Mouse (Mus musculus): Measurements from ENCODE around the gene Wbp2nl.

DNA sequence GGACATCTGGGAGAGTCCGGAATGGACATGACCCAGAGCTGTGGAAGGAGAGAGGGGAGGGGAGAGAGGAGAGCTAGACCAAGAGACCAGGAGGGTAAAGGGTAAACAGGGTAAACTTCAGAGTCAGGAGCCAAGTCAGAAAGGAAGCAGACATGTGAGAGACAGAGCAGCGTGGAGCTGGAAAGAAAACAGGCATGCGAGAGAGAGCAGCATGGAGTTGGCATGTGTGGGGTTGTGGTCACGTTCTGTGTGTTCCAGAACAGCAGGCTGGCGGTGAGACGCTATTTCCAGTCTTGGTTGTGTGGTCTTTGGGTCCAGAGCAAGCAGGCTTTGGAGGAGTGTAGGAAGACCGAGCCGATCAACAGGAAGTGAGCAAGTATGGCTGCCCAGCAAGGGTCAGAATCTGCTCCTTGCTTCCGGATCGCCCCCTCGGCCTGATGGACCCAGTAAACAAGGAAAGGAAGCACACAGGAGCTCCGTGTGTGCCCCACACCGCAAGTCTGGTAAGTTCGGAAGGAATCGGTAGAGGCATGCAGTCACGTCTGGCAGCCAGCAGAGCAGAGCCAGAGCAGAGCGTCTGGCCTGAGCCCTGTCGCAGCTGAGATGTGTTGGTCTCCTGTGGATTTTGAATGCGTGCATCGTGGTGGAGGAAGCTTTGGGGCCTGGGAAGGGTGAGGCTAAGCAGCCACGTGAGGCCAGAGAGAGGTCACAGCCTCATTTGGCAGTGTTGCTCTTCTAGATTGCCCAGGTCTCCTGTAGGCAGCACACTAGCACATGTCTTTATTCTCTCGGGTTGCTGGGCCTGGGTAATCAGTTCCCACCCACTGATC lies 59.9 kb downstream of the Wbp2nl start:
- TF ChIP-seq CTCF (IDR thresholded peaks at IDR 0.05; ENCODE audit: low read depth), result no peak
- TF ChIP-seq EP300 (IDR thresholded peaks at IDR 0.05; ENCODE audit: low read depth), result no peak
